Comparison of ENCODE assay signal across 30 mouse cellular contexts in the genomic region with DNA sequence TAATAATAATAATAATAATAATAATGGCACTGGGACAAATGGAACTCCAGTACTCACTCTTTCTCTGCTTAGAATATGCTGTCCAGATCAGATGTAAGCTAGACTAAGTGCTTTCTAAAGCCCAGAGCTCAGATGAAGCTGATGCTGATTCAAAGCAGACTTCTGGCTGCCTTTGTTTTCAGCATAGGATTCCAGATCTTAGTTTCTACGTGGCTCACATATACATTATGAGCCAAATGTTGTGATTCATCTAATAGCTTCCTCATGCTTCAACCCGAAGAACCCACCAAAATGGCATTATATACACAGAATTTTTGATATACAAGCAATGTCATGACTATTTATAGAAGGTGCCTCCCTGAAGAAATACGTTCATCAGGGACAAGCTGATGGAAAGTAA. TPM values are rescaled to one million over a fixed set of nuclear protein-coding genes. Genes with fewer than 3 reads are reported as not detected.
DNase-seq lines count a peak whose midpoint lies in the region; ATAC-seq and TF ChIP-seq lines count a peak whose summit lies in the region.
"Had no signal": no experiment of that assay in that cellular context is flagged by ENCODE, and none has a peak within 500 bp of the region (broad histone marks: within the 10 kb centered on the region; RNA-seq: fewer than 3 reads in every experiment).

Olfr957 (minus strand) TSS at position 279 of the 400 bp plus-strand sequence.

- no peak for TF ChIP-seq POLR2A in embryonic fibroblast, embryonic 13.5 days (IDR thresholded peaks at IDR 0.05; ENCODE audit: low read depth, low read length)

- no peaks in the 10 kb centered on the region for H3K9me3 ChIP-seq in intestine, postnatal 0 days (ENCODE audit: control insufficient read depth)
- H3K9me3 ChIP-seq: embryonic facial prominence, embryonic 12.5 days; forebrain, embryonic 15.5 days; heart, embryonic 10.5 days; heart, embryonic 13.5 days had no signal

- peaks cover 4% of the 10 kb centered on the region for H3K4me1 ChIP-seq in embryonic fibroblast, embryonic 13.5 days (ENCODE audit: control insufficient read depth, insufficient read depth, low read length)
- H3K4me1 ChIP-seq in intestine, postnatal 0 days (replicated peaks; ENCODE audit: control insufficient read depth, insufficient read depth, low read length) = no peaks in the 10 kb centered on the region
- H3K4me1 ChIP-seq: embryonic facial prominence, embryonic 12.5 days; forebrain, embryonic 15.5 days; heart, embryonic 10.5 days; heart, embryonic 13.5 days had no signal

- no peak for TF ChIP-seq CTCF in embryonic fibroblast, embryonic 13.5 days (IDR thresholded peaks at IDR 0.05; ENCODE audit: borderline replicate concordance, insufficient read depth, low read length)
- TF ChIP-seq CTCF in intestine, postnatal 0 days (IDR thresholded peaks at IDR 0.05; ENCODE audit: low read depth) = no peak

- DNase-seq in 3T3-L1 (ENCODE audit: low read depth, low spot score) = peak; percentile 4
- DNase-seq in NIH3T3 (ENCODE audit: low read depth) = peak; percentile 70
- no peak for DNase-seq in spleen, postnatal 14 days (ENCODE audit: low spot score in 2 of 2)
- no peak for DNase-seq in right cerebral cortex, adult 18-20 months
- DNase-seq: adrenal gland, adult 2 months; adrenal gland, postnatal 14 days; cerebellum, adult 11 months; cerebellum, adult 2 months; cerebellum, adult 9-11 months; cerebellum, postnatal 25 days; embryo, embryonic 11 days; gastrocnemius, postnatal 10 days; gastrocnemius, postnatal 36 days; heart, adult 2 months; heart, postnatal 14 days; heart, postnatal 4 days had no signal

- H3K27me3 ChIP-seq in intestine, postnatal 0 days (replicated peaks; ENCODE audit: control insufficient read depth, insufficient read depth, low read length) = no peaks in the 10 kb centered on the region
- H3K27me3 ChIP-seq: embryonic facial prominence, embryonic 12.5 days; forebrain, embryonic 15.5 days; heart, embryonic 13.5 days had no signal

- H3K9ac ChIP-seq in intestine, postnatal 0 days (ENCODE audit: low read depth, low read length) = no peak within 1 kb of the TSS
- H3K9ac ChIP-seq: embryonic facial prominence, embryonic 12.5 days; forebrain, embryonic 15.5 days; heart, embryonic 13.5 days; hindbrain, embryonic 14.5 days had no signal

- 59% methylated on average over 3 of the region's 3 CpGs for WGBS in intestine, postnatal 0 days

- ATAC-seq in intestine, postnatal 0 days = no peak
- ATAC-seq: forebrain, embryonic 15.5 days; hindbrain, postnatal 0 days; inflammation-experienced regulatory T-cells, adult 6 months; intestine, embryonic 16.5 days; Patski had no signal

- no peak within 1 kb of the TSS for H3K4me2 ChIP-seq in intestine, postnatal 0 days (replicated peaks; ENCODE audit: low read depth)
- H3K4me2 ChIP-seq: embryonic facial prominence, embryonic 12.5 days; forebrain, embryonic 15.5 days; heart, embryonic 13.5 days; hindbrain, embryonic 14.5 days had no signal

- peak within 1 kb of the TSS; percentile 40 for H3K27ac ChIP-seq in embryonic fibroblast, embryonic 13.5 days (ENCODE audit: insufficient read depth, low read length)
- H3K27ac ChIP-seq in intestine, postnatal 0 days (ENCODE audit: low read depth, low read length) = no peak within 1 kb of the TSS
- H3K27ac ChIP-seq: embryonic facial prominence, embryonic 12.5 days; forebrain, embryonic 15.5 days; heart, adult 2 months; heart, embryonic 10.5 days; heart, embryonic 13.5 days; hindbrain, embryonic 14.5 days; hindbrain, postnatal 0 days had no signal

- H3K4me3 ChIP-seq in embryonic fibroblast, embryonic 13.5 days (ENCODE audit: insufficient read depth, low read length) = no peak within 1 kb of the TSS
- no peak within 1 kb of the TSS for H3K4me3 ChIP-seq in intestine, postnatal 0 days (ENCODE audit: low read depth, low read length)
- H3K4me3 ChIP-seq: embryonic facial prominence, embryonic 12.5 days; forebrain, embryonic 15.5 days; heart, adult 2 months; heart, embryonic 10.5 days; heart, embryonic 13.5 days had no signal

- H3K36me3 ChIP-seq in intestine, postnatal 0 days (ENCODE audit: control insufficient read depth, insufficient read depth) = no peaks in the 10 kb centered on the region
- H3K36me3 ChIP-seq: embryonic facial prominence, embryonic 12.5 days; forebrain, embryonic 15.5 days; heart, embryonic 10.5 days; heart, embryonic 13.5 days had no signal

RNA-seq across cellular contexts. Expression of gene Olfr957, which starts in this region (rescaled TPM):
- not detected in 2 replicates for polyA plus RNA-seq in embryonic fibroblast, embryonic 13.5 days (2011; ENCODE audit: insufficient read length, low read depth, missing spikeins)
- not detected in 2 replicates for polyA plus RNA-seq in intestine, postnatal 0 days (2015; fragmentation: Nextera tagmentation; extraction: Ambion mirVana)
- polyA plus RNA-seq: adrenal gland, adult 2 months; cerebellum, adult 2 months; embryonic facial prominence, embryonic 12.5 days; forebrain, embryonic 11.5 days; forebrain, embryonic 15.5 days; heart, adult 2 months; heart, embryonic 10.5 days; heart, embryonic 13.5 days; heart, embryonic 16.5 days; hindbrain, embryonic 11.5 days; hindbrain, embryonic 14.5 days; hindbrain, postnatal 0 days; inflammation-experienced regulatory T-cells, adult 6 months; intestine, embryonic 16.5 days; Patski had no signal

Comparison
In these comparisons a context has a peak if more than half of its experiments do, and no peak if none do; other contexts are left out.
1. DNase-seq: peak in 3T3-L1 (single experiment) and NIH3T3 (single experiment); none in spleen, postnatal 14 days (0 of 2) and right cerebral cortex, adult 18-20 months (single experiment).